Mouse (Mus musculus): Measurements from ENCODE around the gene Marf1. TPM values are rescaled to one million over a fixed set of nuclear protein-coding genes. Genes with fewer than 3 reads are reported as not detected.
"Not testable (repeated sequence)": the region's sequence is repeated elsewhere in the genome, so short reads cannot be mapped to it uniquely, and the experiment has no call there.

Marf1 gene
- 8.3 and 14.3 TPM in 2 replicates for polyA plus RNA-seq (2012; rRNA removed)

DNA sequence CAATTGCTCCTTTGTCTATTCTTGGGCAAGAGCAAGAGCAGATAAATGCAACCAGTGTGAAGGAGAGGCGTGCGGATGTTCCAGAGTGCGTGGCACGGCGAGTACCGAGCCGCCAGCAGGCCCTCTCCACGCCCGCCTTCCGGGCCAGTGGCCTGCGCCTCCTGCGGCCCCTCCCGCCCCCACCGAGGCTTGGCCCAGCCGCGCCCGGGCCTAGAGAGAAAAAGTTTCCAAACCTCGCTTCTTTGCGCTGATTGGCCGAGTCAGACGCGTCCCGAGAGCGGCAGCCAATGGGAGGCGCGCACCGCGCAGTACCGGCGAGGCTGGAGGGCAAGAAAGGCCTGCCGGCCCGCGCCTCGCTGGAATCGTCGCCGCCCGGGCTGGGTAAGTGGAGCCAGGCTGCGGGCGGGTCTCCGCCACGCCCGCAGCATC lies at the start of gene Marf1, which contains the start of gene Nde1:
Gene Marf1 (minus strand): TSS at position 364 of the 429 bp plus-strand sequence.
Gene Nde1 (plus strand): TSS at position 288 of the 429 bp plus-strand sequence.
- WGBS: under 1% methylated on average over 43 of the region's 43 CpGs
- DNase-seq (ENCODE audit: low read depth, low spot score): peak; percentile 87

DNA sequence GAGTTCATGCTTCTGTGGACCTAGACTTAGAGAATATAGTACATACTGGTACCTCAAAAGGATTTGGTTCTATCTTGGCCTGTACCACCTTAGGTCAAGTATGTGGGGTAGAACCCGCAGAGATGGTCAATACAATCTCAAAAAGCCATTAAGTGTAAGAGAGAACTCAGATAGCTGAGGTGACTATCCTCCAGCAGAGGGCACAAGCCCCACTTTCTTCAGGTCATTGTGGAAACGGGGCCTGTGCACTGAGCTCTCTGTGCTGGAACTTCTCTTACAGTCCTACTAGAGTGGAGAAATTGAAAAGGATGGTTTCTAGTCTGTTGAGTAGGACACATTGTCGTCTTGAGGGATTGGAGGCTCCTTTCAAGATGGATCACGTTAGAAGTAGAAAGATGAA lies 35.6 kb upstream of the Marf1 start:
- no peak for DNase-seq (ENCODE audit: low read depth, low spot score)
- 69% methylated on average over 4 of the region's 4 CpGs for WGBS

DNA sequence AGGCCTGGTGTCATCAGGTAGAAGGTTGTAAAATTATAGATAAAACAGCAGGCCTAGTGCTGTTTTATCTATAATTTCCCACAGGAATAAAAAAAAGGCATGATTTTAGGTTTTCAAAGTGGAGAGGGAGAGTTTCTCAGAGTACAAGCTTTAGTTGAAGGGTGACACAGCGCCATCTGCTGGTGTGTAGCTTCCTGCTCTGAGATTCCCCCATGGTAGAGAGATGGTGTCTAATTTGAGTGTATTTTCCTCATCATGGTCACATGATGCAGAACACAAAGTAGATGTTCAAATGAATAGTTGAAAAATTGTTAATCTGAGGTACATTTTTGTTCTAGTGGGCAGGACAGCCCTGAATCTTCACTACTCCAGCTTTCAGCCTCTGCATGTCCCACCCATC lies 32.3 kb upstream of the Marf1 start:
- DNase-seq (ENCODE audit: low read depth, low spot score): peak; percentile 10
- 28% methylated on average over 1 of the region's 1 CpGs for WGBS

DNA sequence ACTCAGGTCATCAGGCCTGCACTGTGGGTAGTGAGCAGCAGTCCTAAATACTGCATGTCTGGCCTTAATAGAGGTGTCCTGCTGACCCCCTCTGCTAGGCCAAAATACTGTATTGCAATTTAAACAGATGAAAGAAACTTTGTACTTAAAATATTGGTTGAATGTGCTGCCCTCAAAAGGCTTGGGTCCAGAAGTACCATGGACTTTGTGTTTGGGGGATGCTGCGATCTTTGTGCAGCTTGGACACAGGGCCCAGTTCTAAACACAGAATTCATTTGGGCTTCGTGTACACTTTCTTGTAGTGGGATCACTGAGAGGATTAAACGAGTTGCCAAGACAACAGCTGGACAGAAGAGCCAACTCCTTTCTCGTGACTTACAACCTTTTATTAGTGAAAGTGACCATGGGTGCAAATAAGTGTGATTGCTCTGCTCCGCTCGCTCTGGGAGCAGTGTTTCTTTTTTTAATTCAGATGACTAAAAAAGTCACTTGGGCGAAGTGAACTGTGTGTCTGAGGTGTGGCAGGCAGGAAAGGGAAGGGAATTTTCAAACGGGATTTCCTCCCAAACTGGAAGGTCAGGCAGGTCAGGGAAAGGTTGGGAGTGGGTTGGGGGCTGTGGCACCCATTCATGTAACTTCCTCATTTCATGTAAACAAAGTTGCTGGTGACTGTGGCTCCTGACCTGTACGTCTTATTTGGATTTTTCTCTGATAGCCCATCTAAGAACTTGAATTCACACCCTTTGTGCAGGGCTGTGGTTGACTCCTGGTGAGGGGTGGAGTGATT lies 31.2 kb upstream of the Marf1 start:
- WGBS: 57% methylated on average over 9 of the region's 9 CpGs
- no peak for DNase-seq (ENCODE audit: low read depth, low spot score)

DNA sequence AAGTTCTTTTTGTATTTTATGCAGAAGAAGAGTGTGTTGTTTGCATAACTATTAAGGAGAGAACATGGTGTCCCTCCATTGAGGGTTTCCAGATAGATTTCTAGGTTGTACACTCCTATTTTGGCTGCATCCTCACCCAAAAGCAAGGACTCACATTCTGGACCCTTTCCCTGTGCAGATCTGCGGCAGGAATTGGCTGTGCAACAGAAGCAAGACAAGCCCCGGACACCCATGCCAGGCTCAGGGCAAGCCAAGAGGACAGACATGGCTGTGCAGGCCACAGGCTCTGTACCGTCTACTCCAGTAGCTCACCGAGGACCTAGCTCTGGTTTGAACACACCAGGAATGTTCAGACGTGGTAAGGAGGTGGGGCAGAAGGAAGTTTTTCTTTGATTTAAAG lies 22.4 kb upstream of the Marf1 start:
- 96% methylated on average over 5 of the region's 5 CpGs for WGBS
- DNase-seq (ENCODE audit: low read depth, low spot score): no peak

DNA sequence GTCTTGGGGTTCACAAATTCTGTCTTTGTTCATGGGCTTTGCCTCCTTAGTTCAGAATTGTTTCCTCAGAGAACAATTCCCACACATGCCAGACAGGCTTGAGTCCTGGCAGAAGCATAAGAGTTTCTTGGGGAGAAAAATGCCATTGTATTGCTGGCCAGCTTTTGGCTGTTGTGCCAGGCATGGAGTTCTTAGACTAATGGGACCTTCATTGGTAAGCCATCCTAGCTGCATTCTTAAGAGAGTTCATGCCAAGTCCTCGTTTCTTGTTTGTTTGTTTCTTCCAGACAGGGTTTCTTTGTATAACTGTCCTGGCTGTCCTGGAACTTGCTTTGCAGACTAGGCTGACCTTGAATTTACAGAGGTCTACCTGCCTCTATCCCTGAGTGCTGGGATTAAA lies 20.7 kb upstream of the Marf1 start:
- 73% methylated on average over 1 of the region's 1 CpGs for WGBS
- DNase-seq (ENCODE audit: low read depth, low spot score): no peak

DNA sequence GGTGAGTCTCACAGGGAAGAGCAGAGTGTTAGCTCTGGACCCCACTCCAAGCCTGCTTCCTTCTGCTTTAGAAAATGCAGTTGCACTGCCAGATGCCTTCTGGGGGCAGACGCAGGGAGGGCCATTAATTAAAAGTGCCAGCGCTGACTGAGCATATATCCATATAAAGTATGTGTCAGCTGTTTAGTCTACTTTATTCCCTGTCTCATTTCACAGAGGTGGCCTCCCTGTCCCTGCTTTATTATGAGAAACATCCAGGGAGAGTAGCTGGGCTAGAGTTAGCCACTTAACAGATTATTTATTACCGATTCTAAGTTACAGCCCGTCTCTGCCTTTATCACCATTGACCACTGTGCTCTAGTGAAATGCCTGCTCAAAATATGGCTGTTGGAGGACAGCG lies 19.2 kb upstream of the Marf1 start:
- DNase-seq (ENCODE audit: low read depth, low spot score): no peak
- WGBS: 82% methylated on average over 5 of the region's 5 CpGs

DNA sequence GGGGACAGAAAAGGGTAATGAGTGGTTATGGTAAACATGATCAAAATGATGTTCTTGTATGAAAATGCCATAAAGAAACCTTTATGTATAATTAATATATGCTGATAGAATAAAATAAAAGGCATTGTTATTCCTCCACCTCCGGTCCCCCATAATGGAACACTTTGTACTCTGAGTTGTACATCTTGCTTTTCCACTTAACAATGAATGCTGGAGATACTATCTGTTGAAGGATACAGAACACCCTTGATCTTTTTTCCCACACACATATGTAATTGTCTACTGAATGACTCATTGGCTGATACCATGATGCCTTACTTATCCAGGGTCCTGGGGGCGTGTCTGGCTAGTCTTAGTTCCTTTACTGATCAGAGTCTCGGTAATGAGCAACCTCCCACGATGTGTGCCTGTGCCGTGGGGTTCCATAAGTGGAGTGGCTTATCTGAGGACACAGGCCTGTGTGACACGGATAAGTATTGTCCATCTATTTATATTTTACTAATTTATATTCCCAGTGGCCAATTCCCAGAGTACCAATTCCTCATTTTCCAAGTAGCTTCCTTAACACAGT lies 17.1 kb upstream of the Marf1 start:
- whole genome bisulfite sequencing: 89% methylated on average over 6 of the region's 6 CpGs
- no peak for DNase-seq (ENCODE audit: low read depth, low spot score)

DNA sequence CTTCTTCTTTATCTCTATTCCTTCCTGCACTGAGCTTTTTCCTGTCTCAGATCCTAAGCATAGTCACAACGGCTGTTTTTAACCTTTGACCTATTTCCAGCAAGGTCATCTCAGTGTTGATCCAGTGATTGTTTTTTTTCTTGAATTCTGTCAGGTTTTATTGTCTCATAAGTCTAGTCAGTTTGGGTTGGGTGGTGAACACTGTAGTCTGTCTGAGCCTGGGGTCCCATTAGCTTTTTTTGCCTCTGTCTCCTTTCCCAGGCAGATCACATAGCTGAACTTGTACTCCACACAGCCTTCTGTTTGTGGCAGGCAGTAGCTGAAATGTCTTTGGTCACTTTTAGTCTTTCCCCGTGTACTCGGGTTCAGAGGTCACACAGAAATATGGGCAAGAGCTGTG lies 14.9 kb upstream of the Marf1 start:
- DNase-seq (ENCODE audit: low read depth, low spot score): no peak
- 48% methylated on average over 3 of the region's 3 CpGs for WGBS

DNA sequence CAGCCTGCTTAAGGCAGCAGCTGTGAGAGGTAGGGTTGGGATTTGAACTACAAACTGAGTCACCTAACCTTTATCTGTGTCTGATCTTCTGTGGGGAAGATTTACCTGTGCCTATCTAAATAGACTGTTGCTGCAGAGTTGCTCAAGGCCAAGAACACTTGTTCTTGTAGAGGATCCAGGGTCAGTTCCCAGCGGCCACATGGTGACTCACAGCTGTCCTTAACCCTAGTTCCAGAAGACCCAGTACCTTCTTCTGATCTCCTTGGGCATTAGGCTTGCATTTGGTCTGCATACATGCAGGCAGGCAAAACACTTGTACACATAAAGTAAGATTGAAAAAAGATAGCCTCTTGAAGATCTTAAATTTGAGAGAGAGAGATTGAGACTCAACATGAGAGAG lies 6.6 kb upstream of the Marf1 start:
- no peak for DNase-seq (ENCODE audit: low read depth, low spot score)
- WGBS: 86% methylated on average over 1 of the region's 1 CpGs

DNA sequence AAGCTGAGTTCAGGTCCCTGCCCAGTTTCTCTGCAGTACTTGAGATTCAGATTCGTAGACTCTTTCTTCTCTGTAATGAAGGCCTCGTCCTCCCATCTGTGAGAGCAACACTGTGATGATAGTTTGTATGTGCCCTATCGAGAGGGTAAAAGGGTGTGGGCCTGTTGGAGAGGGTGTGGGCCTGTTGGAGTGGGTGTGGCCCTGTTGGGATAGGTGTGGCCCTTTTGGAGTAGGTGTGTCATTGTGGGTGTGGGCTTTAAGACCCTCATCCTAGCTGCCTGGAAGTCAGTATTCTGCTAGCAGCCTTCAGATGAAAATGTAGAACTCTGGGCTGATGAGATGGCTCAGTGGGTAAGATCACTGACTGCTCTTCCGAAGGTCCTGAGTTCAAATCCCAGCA lies 3.3 kb upstream of the Marf1 start:
- WGBS: 80% methylated on average over 4 of the region's 4 CpGs
- DNase-seq (ENCODE audit: low read depth, low spot score): no peak

DNA sequence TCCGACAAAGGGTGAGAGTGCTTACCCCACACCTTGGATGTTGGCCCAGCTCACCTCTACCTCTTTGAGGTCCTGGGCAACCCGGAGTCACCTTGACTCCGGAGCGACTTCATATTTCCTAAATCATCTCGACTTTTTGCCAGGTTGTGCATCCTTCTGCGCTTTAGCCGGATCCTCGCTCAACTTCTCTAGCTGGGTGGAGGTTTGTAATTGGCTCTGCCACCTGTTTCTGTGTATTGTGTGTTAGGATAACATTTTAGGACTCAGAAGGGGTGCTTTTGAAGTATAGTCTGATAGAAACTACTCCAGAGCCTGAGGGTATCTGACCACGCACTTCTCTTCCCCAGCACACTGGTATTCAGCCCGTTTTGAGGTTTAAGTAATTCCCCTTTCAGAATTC lies 580 bp upstream of the Marf1 start:
- DNase-seq (ENCODE audit: low read depth, low spot score): no peak
- 6% methylated on average over 10 of the region's 10 CpGs for WGBS

DNA sequence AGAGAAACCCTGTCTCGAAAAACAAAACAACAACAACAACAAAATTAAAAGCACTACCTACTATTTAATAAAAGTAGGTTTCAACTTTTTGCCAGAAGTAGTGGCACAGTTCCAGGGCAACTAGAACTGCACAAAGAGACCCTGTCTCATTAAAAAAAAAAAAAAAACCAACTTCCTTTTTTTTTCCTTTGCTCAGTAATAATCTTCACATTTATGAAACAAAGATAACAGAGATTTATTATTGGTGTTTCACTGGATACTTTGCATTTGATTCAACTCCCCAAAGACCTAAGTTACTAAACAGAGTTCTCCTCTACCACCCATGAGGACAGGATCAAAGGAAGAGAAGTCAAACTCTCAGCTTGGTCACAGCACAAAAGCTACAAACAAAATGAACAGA lies 2.2 kb downstream of the Marf1 start:
- DNase-seq (ENCODE audit: low read depth, low spot score): no peak
- 85% methylated on average over 1 of the region's 1 CpGs for WGBS

DNA sequence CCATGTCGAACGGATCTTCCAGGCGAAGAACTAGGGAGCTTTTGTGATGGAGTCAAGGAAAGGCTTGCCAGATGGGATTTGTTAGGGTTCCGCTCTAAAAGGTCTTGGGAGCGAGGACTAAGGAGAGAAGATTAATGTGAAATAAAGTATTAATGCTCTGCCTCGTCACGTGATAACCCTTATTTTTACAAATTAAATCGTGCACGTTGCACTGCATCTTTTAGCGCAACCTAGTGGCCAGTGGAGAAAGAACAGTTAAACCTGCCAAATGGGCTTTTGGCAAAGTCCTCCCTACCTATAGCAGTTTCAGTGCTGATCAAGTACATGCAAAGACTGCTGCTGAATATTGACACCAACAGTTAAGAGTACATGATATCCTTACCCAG lies 3.4 kb downstream of the Marf1 start:
- peak; percentile 47 for DNase-seq (ENCODE audit: low read depth, low spot score)
- WGBS: 0% methylated on average over 10 of the region's 10 CpGs

DNA sequence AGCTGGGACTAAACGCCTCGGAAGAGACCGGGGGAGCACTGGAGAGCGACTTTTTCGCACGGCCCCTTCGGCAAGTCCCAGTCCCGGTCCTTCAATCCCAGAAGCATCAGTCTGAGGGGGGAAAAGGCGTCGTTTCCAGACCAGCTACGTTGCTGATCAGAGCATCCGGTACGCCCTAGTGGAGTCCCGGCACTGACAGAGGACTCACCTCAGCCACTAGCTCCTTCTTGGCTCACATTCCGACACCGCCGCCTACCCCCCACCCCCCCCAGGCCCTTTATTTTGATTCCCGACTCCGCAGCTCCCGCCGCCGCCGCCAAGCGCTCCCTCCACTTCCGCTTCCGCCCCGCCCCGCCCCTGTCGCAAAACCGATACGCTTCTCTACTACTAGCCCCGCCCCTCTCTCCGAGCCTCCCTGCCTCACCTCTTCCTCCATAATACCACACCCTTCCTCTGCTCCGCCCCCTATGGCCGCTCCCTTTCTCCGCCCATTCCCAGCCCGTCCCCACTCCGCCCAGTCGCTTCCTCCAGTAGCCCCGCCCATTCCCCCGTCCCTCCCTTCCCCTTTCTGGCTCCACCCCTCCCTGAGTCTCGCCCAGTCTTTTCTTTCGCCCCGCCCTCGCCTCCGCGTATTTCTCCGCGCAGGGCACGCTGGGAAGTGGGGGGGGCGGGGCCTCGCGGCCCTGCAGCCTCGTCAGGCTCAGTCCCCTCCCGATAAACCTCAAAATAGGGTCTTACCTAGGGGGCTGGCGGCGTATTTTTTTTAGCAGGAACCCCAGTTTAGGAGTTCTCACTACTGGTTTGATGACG lies 4.0 kb downstream of the Marf1 start:
- peak; percentile 88 for DNase-seq (ENCODE audit: low read depth, low spot score)
- 1% methylated on average over 56 of the region's 58 CpGs for WGBS

DNA sequence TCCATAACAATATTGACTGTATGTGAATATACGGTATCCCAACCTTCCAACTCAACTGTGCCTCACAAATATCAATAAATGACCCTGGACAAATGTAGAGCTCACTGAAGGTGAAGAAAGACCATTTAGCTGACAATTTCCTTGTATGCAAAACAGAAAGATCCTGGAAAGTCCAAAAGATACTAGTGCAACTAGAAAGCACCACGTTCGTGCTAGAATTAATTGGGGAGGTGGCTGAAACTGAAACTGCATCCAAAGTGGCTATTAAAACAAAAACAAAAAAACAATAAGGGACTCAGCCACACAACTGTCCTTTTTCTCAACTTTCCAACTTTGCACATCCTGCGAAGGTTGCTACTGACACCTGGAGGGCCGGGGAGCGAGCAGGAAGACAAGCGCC lies 4.6 kb downstream of the Marf1 start:
- DNase-seq (ENCODE audit: low read depth, low spot score): no peak
- WGBS: 1% methylated on average over 7 of the region's 7 CpGs

DNA sequence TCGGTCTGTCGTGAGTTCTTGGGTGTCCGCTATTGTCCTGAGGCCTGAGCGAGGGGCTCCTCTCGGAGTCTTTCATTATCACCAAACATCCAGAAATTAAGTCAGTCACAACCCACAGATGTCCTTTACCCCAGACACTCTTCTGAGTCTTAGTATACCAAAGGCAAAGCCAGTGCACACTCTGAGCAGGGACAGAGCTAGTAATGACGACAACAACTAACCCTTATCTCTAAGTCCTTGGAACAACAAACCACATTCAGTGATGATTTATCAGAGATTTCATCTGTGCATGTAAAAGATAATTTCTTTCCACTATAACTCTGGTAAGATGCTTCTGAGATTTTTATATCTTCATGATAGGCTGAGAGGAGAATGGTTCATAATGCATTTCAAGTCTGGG lies 6.8 kb downstream of the Marf1 start:
- DNase-seq (ENCODE audit: low read depth, low spot score): no peak
- WGBS: 86% methylated on average over 6 of the region's 6 CpGs

DNA sequence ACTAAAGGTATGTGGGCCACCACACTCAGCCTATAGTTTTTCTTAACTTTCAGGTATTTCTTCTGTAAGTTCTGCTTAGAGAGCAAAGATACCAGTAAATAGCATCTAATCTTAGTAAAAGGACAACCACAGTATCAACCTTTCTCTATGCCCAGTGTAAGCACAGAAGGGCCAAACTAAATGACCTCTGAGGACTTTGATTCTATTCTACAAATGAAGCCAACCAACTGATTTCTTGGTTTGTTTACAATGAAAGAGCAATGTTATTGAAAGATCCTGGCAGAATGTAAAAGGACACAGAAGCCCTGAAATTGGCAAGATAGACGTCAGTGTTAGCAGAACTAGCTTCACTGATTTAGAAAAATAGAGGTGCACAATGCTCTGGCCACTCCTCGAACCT lies 7.5 kb downstream of the Marf1 start:
- DNase-seq (ENCODE audit: low read depth, low spot score): not testable (repeated sequence)
- 50% methylated on average over 1 of the region's 2 CpGs for WGBS

DNA sequence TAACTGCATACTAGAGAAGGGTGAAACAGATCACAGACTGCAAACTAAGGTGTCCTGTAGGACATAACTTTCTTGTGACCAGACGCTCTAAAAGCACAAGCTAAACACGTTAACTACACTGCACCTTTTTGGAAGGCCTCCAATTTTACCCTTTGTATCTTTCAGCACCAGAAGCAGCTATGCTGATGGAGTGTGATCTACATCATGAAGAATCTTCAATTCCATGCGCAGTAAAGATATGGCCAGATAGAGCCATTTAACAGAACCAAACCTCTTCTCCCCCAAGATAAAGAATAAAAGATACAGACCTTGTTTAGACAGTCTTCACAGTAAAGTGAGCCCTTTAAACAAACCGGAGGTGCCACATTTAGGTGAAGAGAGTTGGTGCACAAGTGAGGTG lies 11.4 kb downstream of the Marf1 start:
- 89% methylated on average over 4 of the region's 4 CpGs for WGBS
- no peak for DNase-seq (ENCODE audit: low read depth, low spot score)

DNA sequence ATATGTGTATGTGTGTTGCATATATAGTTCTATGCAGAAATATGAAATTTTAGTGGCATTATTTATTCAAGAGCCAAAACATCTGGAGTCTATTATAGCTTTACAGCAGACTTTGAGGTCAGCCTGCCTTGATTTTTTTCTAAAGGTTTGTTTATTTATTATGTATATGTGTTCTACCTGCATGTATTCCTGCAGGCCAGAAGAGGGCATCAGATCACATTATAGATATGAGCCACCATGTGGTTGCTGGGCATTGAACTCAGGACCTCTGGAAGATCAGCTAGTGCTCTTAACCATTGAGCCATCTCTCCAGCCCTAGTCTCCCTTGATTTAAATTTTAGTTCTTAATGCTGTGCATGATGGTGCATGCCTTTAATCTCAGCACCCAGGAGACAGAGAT lies 15.4 kb downstream of the Marf1 start:
- DNase-seq (ENCODE audit: low read depth, low spot score): no peak

DNA sequence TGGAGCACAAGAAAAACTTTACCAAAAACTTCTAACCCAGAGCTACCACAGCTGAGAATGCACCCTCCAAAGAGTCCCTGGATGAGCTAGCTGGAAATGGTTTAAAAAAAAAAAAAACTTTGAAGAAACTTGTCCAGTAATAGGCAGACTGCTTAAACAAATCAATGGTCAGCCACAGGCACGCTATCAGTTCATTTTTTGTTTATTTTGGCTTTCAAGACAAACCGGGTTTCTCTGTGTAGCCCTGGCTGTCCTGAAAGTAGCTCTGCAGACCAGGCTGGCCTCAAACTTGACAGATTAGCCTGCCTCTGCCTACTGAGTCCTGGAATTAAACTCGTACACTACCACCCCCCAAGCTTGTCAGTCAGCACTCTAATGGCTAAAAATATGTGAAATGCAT lies 19.9 kb downstream of the Marf1 start:
- WGBS: 65% methylated on average over 3 of the region's 3 CpGs

More for the DNA sequence above, 19.9 kb downstream of the Marf1 start:
- no peak for DNase-seq (ENCODE audit: low read depth, low spot score)

Data from large intestine, adult 2 months (tissue).